Mouse (Mus musculus): ENCODE measurements around the gene Aff2. TPM values are rescaled to one million over a fixed set of nuclear protein-coding genes. Genes with fewer than 3 reads are reported as not detected.

The Aff2 gene
- total and polyA plus RNA-seq, 3 experiments: under 0.01 TPM; not detected in 2

DNA sequence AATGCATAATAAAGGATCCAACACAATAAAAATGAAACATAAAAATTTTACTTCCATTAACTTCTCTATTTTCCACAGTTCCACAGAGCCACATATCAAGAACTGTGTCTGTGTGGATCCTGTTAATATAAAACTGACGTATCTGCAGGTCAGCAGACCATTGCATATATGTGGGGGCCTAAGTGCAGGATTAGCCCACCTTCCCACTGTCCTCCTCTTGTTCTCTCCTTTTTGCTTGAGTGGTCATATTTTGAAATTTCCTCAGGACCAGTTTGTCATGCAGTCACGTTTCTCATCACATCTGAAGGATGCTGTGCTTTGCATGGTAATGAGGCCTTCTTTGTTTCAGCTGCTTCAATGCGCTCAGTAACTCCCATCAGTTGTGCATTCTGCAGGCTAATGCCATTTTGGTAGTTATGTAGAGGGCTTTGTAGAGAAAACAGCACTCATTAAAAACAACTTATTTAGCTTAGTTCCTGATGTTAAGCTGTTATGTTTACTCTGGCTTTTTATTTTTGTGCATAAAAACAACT, 306.1 kb downstream of the Aff2 start:
- Histone ChIP-seq H3K36me3 (replicated peaks) (no peaks in the 10 kb centered on the region), H3K27me3 (ENCODE audit: insufficient read depth, low read length) (no peaks in the 10 kb centered on the region), H3K9me3 (replicated peaks) (no peaks in the 10 kb centered on the region), H3K4me3 (ENCODE audit: low read depth, low read length) (no peak overlapping the region), H3K4me1 (ENCODE audit: insufficient read depth, low read depth, low read length) (no peaks in the 10 kb centered on the region)
- ATAC-seq (ENCODE audit: extremely low read depth, insufficient number of reproducible peaks, low FRiP score, poor library complexity, severe bottlenecking) (no peak), DNase-seq (ENCODE audit: low spot score) (no peak)
- TF ChIP-seq GATA2 (IDR thresholded peaks at IDR 0.05; ENCODE audit: borderline replicate concordance, low read depth, low read length): no peak
- no peak for TF ChIP-seq TAL1 (conservative IDR thresholded peaks at IDR 0.05; ENCODE audit: low read depth, low read length)
- TF ChIP-seq CTCF (IDR thresholded peaks at IDR 0.05; ENCODE audit: low read depth, low read length): no peak
- no peak for TF ChIP-seq POLR2AphosphoS5 (IDR thresholded peaks at IDR 0.05; ENCODE audit: insufficient replicate concordance, low read depth, low read length)
- no peak for TF ChIP-seq GATA1 (IDR thresholded peaks at IDR 0.05; ENCODE audit: borderline replicate concordance, low read length)

- H3K4me1 ChIP-seq (ENCODE audit: insufficient read depth, low read depth, low read length): no peaks in the 10 kb centered on the region
- H3K36me3 ChIP-seq (replicated peaks): no peaks in the 10 kb centered on the region
- DNase-seq (ENCODE audit: low spot score): no peak
- H3K9me3 ChIP-seq (replicated peaks): no peaks in the 10 kb centered on the region
- no peak for ATAC-seq (ENCODE audit: extremely low read depth, insufficient number of reproducible peaks, low FRiP score, poor library complexity, severe bottlenecking)
- no peak for TF ChIP-seq CTCF (IDR thresholded peaks at IDR 0.05; ENCODE audit: low read depth, low read length)
- TF ChIP-seq POLR2AphosphoS5 (IDR thresholded peaks at IDR 0.05; ENCODE audit: insufficient replicate concordance, low read depth, low read length): no peak
- TF ChIP-seq GATA1 (IDR thresholded peaks at IDR 0.05; ENCODE audit: borderline replicate concordance, low read length): no peak
- no peaks in the 10 kb centered on the region for H3K27me3 ChIP-seq (ENCODE audit: insufficient read depth, low read length)
- H3K4me3 ChIP-seq (ENCODE audit: low read depth, low read length): no peak overlapping the region
These were observed 315.6 kb downstream of the Aff2 start for GRCm38 (mm10) chrX:69675691-69676090.

DNA sequence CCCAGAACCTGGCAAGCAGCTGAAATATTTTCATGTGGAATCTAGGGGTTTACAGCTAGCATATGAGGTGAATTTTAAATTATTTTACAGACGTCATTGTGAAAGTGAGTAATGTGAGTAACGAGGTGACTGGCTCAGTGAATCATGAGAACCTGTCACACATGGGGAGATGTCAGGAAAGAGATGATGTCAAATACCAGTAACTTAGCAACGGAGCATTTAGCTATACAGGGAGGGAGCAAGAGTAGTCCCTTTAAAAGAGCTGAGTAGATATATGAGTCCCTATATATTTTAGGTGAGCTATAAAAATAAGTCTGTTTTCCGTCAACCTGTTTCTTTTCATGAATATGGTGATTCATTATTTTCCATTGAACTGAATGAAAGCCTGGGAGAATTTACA, 338.7 kb downstream of the Aff2 start:
- DNase-seq (ENCODE audit: low spot score): no peak
- no peak for ATAC-seq (ENCODE audit: extremely low read depth, insufficient number of reproducible peaks, low FRiP score, poor library complexity, severe bottlenecking)
- Histone ChIP-seq H3K36me3 (replicated peaks) (no peaks in the 10 kb centered on the region), H3K9me3 (replicated peaks) (no peaks in the 10 kb centered on the region), H3K27me3 (ENCODE audit: insufficient read depth, low read length) (no peaks in the 10 kb centered on the region), H3K4me1 (ENCODE audit: insufficient read depth, low read depth, low read length) (no peaks in the 10 kb centered on the region), H3K4me3 (ENCODE audit: low read depth, low read length) (no peak overlapping the region)
- TF ChIP-seq GATA2 (IDR thresholded peaks at IDR 0.05; ENCODE audit: borderline replicate concordance, low read depth, low read length): no peak

DNA sequence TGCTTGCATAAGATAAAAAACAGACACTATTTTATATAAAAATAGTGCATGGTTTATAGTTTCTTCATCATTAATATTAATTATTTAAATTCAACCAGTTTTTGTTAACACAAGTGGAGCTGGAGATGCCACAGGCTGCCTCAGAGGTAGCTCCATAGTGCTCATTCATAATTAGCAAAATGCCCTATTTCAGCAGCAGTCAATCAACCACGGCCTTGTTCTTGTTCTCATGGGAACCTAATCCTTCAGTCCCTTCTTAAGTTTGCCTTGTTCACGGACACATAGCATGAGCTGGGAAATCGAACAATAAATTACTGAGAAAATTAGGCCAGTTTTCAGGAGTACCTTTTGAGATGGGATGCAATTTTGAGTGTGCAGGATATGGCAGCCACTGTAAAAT, 378.9 kb downstream of the Aff2 start:
- DNase-seq (ENCODE audit: low spot score): no peak
- no peaks in the 10 kb centered on the region for H3K27me3 ChIP-seq (ENCODE audit: insufficient read depth, low read length)
- no peak for ATAC-seq (ENCODE audit: extremely low read depth, insufficient number of reproducible peaks, low FRiP score, poor library complexity, severe bottlenecking)
- H3K9me3 ChIP-seq (replicated peaks): no peaks in the 10 kb centered on the region
- no peaks in the 10 kb centered on the region for H3K4me1 ChIP-seq (ENCODE audit: insufficient read depth, low read depth, low read length)
- H3K36me3 ChIP-seq (replicated peaks): no peaks in the 10 kb centered on the region
- H3K4me3 ChIP-seq (ENCODE audit: low read depth, low read length): no peak overlapping the region
- no peak for TF ChIP-seq TAL1 (conservative IDR thresholded peaks at IDR 0.05; ENCODE audit: low read depth, low read length)

DNA sequence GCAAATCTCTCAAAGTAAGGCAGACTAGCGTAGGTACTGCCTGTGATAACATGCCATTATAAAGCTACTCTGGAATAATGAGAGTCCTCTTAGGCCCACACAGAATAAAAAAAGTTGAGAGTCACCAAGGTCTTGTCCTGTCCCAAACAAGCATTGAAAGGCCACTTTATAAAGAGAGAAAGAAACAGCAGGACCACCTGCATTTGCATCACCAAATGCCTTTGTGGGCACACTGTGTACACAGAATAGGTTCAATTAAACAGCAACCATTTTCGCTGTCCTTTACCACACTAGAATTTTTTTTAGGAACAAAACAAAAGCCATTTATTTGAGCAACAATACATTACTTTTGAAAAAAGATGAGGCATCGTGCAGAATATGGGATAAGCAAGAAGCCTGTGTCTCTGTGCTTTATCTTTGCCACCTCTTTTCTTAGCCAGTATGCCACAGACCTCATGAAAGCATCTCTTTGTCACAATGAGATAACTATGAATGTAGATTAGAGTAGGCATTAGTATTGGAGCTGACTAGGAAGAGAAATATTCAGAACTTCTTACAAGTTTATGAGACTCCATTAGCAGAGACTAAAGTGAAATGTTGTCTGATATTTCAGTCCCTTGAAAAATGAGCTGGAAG, 385.0 kb downstream of the Aff2 start:
- H3K4me1 ChIP-seq (ENCODE audit: insufficient read depth, low read depth, low read length): no peaks in the 10 kb centered on the region
- H3K9me3 ChIP-seq (replicated peaks): no peaks in the 10 kb centered on the region
- no peak overlapping the region for H3K4me3 ChIP-seq (ENCODE audit: low read depth, low read length)
- TF ChIP-seq TAL1 (conservative IDR thresholded peaks at IDR 0.05; ENCODE audit: low read depth, low read length) (no peak), GATA2 (IDR thresholded peaks at IDR 0.05; ENCODE audit: borderline replicate concordance, low read depth, low read length) (no peak), POLR2AphosphoS5 (IDR thresholded peaks at IDR 0.05; ENCODE audit: insufficient replicate concordance, low read depth, low read length) (no peak), CTCF (IDR thresholded peaks at IDR 0.05; ENCODE audit: low read depth, low read length) (no peak), GATA1 (IDR thresholded peaks at IDR 0.05; ENCODE audit: borderline replicate concordance, low read length) (no peak)
- no peaks in the 10 kb centered on the region for H3K36me3 ChIP-seq (replicated peaks)
- DNase-seq (ENCODE audit: low spot score) (no peak), ATAC-seq (ENCODE audit: extremely low read depth, insufficient number of reproducible peaks, low FRiP score, poor library complexity, severe bottlenecking) (no peak)
- H3K27me3 ChIP-seq (ENCODE audit: insufficient read depth, low read length): no peaks in the 10 kb centered on the region

DNA sequence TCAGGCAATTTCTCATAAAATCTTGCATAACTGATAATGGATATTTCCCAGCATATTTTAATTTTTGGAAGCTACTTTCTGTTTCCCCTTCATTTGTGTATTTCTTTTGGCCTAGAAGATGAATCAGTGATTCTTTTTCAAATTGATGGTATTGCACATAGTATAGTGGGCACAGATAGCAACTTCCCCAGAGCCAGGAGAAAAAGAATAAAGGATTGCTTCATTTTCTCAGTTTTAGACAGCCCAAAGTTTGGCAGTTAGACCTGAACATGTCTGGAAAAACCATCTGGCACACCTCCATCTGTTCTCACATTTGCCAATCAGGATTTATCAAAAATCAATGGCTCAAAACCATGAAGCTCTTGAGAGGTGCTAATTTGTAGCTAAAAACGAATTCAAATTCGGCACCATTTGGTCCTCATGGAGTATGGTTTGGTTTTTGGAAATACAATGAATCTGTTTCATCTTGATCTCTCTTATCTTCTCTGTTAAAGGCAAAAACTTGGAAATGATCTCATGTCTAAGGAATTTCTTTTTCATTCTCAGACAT, 441.9 kb downstream of the Aff2 start:
- ATAC-seq (ENCODE audit: extremely low read depth, insufficient number of reproducible peaks, low FRiP score, poor library complexity, severe bottlenecking) (no peak), DNase-seq (ENCODE audit: low spot score) (no peak)
- no peak overlapping the region for H3K4me3 ChIP-seq (ENCODE audit: low read depth, low read length)
- H3K36me3 ChIP-seq (replicated peaks): no peaks in the 10 kb centered on the region
- no peaks in the 10 kb centered on the region for H3K9me3 ChIP-seq (replicated peaks)
- no peaks in the 10 kb centered on the region for H3K27me3 ChIP-seq (ENCODE audit: insufficient read depth, low read length)
- no peaks in the 10 kb centered on the region for H3K4me1 ChIP-seq (ENCODE audit: insufficient read depth, low read depth, low read length)
- no peak for TF ChIP-seq TAL1 (conservative IDR thresholded peaks at IDR 0.05; ENCODE audit: low read depth, low read length)
- no peak for TF ChIP-seq GATA2 (IDR thresholded peaks at IDR 0.05; ENCODE audit: borderline replicate concordance, low read depth, low read length)
- no peak for TF ChIP-seq GATA1 (IDR thresholded peaks at IDR 0.05; ENCODE audit: borderline replicate concordance, low read length)
- no peak for TF ChIP-seq POLR2AphosphoS5 (IDR thresholded peaks at IDR 0.05; ENCODE audit: insufficient replicate concordance, low read depth, low read length)
- no peak for TF ChIP-seq CTCF (IDR thresholded peaks at IDR 0.05; ENCODE audit: low read depth, low read length)

GRCm38 (mm10) chrX:69802481-69802880, 442.4 kb downstream of the Aff2 start:
- H3K36me3 ChIP-seq (replicated peaks): no peaks in the 10 kb centered on the region
- no peaks in the 10 kb centered on the region for H3K9me3 ChIP-seq (replicated peaks)
- DNase-seq (ENCODE audit: low spot score) (no peak), ATAC-seq (ENCODE audit: extremely low read depth, insufficient number of reproducible peaks, low FRiP score, poor library complexity, severe bottlenecking) (no peak)
- TF ChIP-seq GATA2 (IDR thresholded peaks at IDR 0.05; ENCODE audit: borderline replicate concordance, low read depth, low read length) (no peak), GATA1 (IDR thresholded peaks at IDR 0.05; ENCODE audit: borderline replicate concordance, low read length) (no peak), TAL1 (conservative IDR thresholded peaks at IDR 0.05; ENCODE audit: low read depth, low read length) (no peak), POLR2AphosphoS5 (IDR thresholded peaks at IDR 0.05; ENCODE audit: insufficient replicate concordance, low read depth, low read length) (no peak), CTCF (IDR thresholded peaks at IDR 0.05; ENCODE audit: low read depth, low read length) (no peak)
- H3K27me3 ChIP-seq (ENCODE audit: insufficient read depth, low read length): no peaks in the 10 kb centered on the region
- H3K4me3 ChIP-seq (ENCODE audit: low read depth, low read length): no peak overlapping the region
- H3K4me1 ChIP-seq (ENCODE audit: insufficient read depth, low read depth, low read length): no peaks in the 10 kb centered on the region
